Mouse (Mus musculus): ENCODE results near the gene U2surp. TPM values are rescaled to one million over a fixed set of nuclear protein-coding genes. Genes with fewer than 3 reads are reported as not detected.

U2surp gene
- total RNA-seq (2022) = 10 to 100 TPM; 49.6 to 66.1 (median 61.3) TPM

- peak; percentile 96 for DNase-seq
Measured at GRCm38 (mm10) chr9:95511472-95512330, at the start of gene U2surp. Gene U2surp, minus strand, starts transcription at chr9:95511996.

- DNase-seq = no peak
Measured at GRCm38 (mm10) chr9:95559936-95560735, 48.3 kb upstream of the U2surp start.

GRCm38 (mm10) chr9:95559059-95559935 is 47.5 kb upstream of the U2surp start, which contains the start of gene Paqr9:
Gene Paqr9, plus strand, starts transcription at chr9:95559657.
- DNase-seq = no peak

- no peak for DNase-seq
Measured at GRCm38 (mm10) chr9:95558726-95559058, 46.9 kb upstream of the U2surp start.

GRCm38 (mm10) chr9:95557722-95558121 is 45.9 kb upstream of the U2surp start:
- no peak for DNase-seq

- DNase-seq = no peak
Measured at GRCm38 (mm10) chr9:95556067-95556512, 44.3 kb upstream of the U2surp start.

- DNase-seq = no peak
Measured at GRCm38 (mm10) chr9:95555233-95555740, 43.5 kb upstream of the U2surp start.

GRCm38 (mm10) chr9:95554231-95555221 is 42.7 kb upstream of the U2surp start:
- DNase-seq = no peak

- DNase-seq = no peak
Measured at GRCm38 (mm10) chr9:95552175-95552705, 40.4 kb upstream of the U2surp start.

- DNase-seq = no peak
Measured at GRCm38 (mm10) chr9:95550856-95551774, 39.3 kb upstream of the U2surp start.

GRCm38 (mm10) chr9:95549626-95550411 is 38.0 kb upstream of the U2surp start:
- DNase-seq = no peak

GRCm38 (mm10) chr9:95546679-95547078 is 34.9 kb upstream of the U2surp start:
- no peak for DNase-seq

GRCm38 (mm10) chr9:95544598-95544997 is 32.8 kb upstream of the U2surp start:
- DNase-seq = no peak

GRCm38 (mm10) chr9:95542475-95542874 is 30.7 kb upstream of the U2surp start:
- no peak for DNase-seq

- DNase-seq = no peak
Measured at GRCm38 (mm10) chr9:95541650-95542432, 30.0 kb upstream of the U2surp start.

GRCm38 (mm10) chr9:95541208-95541607 is 29.4 kb upstream of the U2surp start:
- DNase-seq = no peak

- peak; percentile 41 for DNase-seq
Measured at GRCm38 (mm10) chr9:95540487-95540886, 28.7 kb upstream of the U2surp start.
